Mouse (Mus musculus) heart, postnatal 36 days (tissue): ENCODE data around the gene Npas3. TPM values are rescaled to one million over a fixed set of nuclear protein-coding genes. Genes with fewer than 3 reads are reported as not detected.

Experiments
- DNase-seq, 2 experiments: peaks; one replicate each; pipeline ENCODE4 v3.0.0; 2021 to 2022
- intact Hi-C: fragments of 180-260 bp; cut with DNase I; formaldehyde crosslinking; loops from one replicate; pipeline ENCODE4 v1.15.1; 2025
- total RNA-seq, 2 experiments: library from RNA; stranded (reverse); gene quantifications; 2 replicates each; pipeline ENCODE4 v1.2.3; 2021

Npas3 gene
- total RNA-seq, 2 experiments from 2014 or later, result 0.79 to 0.83 TPM

DNA sequence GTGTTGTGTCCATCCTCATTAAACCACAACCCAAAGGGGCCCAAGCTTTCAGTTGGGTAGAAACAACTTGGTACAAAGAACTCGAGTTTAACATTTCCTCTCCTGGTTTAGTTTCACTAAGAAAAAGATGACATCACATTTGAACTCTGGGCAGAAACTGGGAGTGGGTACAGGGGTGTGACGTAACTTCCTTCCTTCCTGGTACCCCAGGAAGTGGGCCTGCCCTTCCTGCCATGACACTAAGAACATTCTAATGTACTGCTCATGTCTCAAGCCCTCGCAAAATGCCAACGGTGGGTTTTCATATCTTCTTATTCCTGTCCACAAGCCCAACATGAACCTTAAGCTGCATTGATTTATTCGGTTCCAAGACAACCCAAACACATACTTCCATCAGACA is 715.1 kb downstream of the Npas3 start:
- intact Hi-C loops, result no loop called here
- no peak for DNase-seq

DNA sequence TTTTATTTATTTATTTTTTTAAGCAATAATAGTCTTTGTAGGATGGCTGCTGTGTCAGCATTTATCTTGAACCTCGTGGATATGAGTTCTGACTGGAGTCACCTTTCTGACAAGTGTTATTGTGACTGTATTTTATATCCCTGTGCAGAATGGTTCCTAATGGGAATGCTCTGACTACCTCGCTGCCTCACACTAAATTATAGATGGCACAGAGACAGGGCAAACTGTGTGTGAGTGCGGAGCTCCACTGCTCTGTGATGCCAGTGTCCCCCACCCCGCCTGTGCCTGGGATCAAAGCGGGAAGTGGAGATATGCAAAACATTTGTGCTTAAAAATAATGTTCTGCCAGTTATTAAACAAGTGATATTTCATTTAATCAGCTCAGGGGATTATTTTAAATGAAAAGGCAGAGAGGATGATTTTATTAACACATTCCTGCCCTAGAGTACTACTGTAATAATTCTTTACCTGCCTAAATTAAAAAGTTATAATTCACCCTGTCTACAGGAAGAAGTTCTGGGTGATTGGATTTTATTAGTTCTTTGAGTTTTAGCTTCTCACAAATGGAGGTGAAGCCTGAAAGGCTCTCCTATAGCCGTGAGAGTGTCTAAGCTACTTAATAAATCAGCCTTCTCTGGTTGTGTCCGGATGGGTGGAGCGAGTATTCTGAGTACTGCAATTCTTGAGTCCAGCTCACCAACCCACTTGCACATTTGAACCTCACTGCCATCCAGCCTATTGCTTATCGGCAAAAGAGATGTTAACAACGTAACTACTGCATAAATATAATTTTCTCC is 721.1 kb downstream of the Npas3 start:
- intact Hi-C loops, result no loop called here
- DNase-seq, result no peak

GRCm38 (mm10) chr12:53970721-53971120 is 722.2 kb downstream of the Npas3 start:
- no peak for DNase-seq
- intact Hi-C loops, result no loop called here

- no peak for DNase-seq
- intact Hi-C loops, result no loop called here
Observed at GRCm38 (mm10) chr12:53973414-53973813, 724.9 kb downstream of the Npas3 start.

DNA sequence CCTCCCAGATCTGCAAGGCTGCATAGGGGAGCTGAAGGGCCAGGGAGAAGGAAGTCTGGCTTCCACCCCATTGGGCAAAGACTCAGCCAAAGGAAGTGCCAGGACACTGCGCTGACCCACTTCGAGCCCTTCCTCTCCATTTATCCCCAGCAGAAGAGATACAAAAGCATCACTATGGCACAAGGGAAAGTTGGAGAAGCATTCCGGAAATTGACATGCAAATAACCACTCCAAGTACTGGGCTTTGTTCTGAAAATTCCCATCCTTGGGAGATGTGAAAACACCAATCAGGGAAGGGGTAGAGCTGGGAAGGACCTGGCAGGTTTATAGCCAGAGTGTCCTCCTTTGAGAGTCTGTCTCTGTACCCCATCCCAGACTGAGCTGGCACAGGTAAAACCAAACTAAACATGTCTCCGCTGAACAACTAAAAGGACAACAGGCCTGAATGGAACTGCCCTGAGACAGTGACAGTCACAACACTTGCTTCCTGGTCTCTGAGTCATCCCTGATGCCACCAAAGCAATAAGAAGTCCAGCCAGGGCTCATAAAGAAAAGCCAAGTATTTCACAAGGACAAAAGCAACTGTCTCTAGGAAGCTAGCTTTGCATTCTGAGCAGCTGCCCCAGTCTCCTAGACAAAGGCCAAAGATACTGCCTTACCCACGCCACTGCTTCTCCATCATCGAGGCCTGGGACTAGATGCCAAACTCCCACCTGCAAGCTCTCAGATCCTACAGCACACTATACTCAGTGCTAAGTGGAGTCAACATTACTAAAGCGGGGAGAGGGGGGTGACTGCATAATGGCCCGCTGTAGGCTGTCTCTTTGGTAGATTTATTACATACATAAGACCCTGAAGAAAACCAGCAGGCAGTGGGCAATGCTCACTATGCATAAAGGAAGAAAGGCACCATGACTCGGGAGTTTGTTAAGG is 733.4 kb downstream of the Npas3 start:
- no peak for DNase-seq
- intact Hi-C loops, result no loop called here

DNA sequence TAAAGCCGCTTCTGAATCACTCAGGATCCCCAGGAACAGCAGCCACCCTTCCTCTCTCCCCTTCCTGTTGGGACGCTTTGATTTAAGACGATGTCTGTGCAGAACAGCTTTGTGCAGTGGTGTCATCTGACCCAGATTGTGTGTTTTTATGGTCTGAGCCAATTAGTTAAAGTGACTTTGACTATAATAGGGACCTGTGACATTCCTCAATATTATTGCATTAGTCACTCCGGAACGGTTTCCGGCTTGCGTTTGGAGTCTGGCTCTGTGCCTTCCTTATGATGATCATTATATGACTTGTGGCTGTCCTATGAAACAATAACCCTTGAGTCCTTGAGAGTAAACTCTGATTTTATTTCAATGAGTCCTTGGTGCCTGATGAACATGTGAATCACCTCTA is 735.5 kb downstream of the Npas3 start:
- DNase-seq, result no peak
- intact Hi-C loops, result no loop called here

GRCm38 (mm10) chr12:53985851-53986842 is 737.7 kb downstream of the Npas3 start:
- intact Hi-C loops, result no loop called here
- DNase-seq, result no peak

- DNase-seq, result peak in 1 of 2 experiments; percentile 11
- intact Hi-C loops, result loop anchor here (5.0 kb wide), 1 partner anchor 70 kb away; no protein-coding TSS in a partner anchor
Observed at GRCm38 (mm10) chr12:53992411-53992810, 743.9 kb downstream of the Npas3 start.

DNA sequence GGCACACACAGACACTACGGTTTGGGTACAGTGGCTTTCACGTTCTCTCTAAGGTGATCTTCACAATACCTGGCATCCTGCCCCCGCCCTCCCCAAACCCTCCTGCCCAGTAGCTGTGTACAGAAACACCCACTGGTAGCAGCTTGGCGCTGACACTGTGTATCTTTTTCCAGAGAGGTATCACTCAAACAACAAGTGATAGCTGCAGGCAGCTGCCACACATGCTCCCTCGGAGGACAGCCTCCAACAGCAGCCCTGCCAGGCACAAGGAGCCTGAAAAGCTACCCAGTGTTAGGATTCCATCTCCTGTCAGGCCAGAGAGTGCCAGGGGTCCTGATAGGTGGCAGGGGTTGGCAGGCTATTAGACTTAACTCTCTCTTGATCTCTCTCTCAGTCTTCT is 747.2 kb downstream of the Npas3 start:
- intact Hi-C loops, result no loop called here
- peak; percentile 16 to 22 for DNase-seq

DNA sequence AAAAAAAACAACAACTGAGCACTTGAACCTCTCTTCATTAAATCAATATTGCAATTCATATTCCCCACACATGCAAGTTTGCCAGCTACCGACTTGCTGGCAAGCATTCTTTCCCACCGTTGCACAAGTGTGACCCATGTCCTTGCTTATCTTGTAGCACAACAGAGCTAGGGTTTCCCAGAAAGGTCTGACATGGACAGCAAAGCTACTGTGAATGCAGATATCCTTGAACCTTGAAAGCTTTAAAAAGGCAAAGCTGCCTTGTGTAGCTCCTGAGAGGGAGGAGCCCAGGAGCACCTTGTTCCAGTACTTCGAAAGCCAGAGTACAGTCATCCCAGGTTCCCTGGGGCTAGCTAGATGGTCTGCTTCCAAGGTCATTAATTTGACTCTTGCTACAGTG is 748.7 kb downstream of the Npas3 start:
- no peak for DNase-seq
- intact Hi-C loops, result no loop called here

DNA sequence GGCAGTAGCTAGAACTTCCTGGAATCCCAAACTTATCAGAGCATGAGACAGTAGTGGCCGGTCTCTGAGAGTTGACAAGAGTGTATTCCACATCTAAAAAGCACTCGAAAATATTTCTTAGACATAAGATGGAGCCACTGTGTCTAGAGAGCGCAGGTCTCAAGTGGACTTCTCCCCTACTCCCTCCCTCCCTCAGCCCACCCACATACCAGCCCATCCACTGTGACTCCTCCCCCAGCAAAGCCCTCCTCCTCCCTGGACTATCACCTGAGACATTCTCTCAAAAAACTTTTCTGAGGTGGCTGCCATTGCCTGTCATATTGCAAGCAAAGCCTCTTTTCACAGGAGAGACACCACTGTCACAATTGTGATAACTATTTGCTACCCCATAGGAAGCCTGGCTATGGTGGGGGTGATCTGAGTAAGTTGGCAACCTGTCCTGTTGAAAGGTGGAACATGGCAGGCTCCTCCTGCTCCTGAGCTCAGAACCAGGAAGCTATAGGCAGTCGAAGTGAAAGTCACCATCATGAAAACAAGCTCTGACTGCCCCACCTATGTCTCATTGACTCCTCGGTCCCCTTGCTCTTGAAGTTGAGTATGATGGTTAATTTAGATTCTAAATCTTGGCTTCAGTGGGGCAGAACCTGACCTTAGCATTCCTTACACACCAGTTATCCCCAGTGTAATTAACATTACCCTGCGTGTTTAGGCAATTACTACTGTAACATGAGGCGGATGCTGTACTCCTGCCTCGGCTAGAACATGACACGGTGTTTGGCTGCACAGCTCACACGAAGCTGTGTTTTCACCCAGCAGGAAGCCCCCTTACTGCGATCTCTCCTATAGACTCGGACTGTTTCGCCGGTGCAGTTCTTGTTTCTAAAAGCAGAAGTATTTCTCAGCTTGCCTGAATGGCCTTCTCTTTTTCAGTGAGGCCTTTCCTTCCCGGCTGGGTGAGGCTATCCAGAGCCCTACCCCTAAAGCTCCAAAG is 751.5 kb downstream of the Npas3 start:
- intact Hi-C loops, result no loop called here
- DNase-seq, result no peak

- no peak for DNase-seq
- intact Hi-C loops, result no loop called here
Observed at GRCm38 (mm10) chr12:54002496-54002895, 754.0 kb downstream of the Npas3 start.

DNA sequence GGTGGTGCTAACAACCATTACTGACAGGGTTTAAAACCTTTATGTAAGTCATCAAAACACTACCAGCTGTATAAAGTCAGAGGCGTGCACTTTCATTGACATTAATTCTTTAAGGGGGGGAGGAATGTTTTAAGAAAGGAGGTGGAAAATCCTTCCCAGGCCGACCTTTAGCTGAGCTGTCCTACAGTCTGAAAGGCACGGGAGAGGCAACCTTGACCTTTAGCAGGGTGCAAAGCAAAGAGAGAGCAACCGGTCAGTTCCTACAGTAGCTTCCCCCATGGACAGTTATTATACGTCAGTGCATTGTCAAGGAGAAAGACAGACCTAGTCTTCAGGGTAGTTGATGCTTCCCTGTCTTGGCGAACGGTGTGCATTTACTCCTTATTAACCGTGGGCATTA is 756.1 kb downstream of the Npas3 start:
- intact Hi-C loops, result no loop called here
- no peak for DNase-seq

DNA sequence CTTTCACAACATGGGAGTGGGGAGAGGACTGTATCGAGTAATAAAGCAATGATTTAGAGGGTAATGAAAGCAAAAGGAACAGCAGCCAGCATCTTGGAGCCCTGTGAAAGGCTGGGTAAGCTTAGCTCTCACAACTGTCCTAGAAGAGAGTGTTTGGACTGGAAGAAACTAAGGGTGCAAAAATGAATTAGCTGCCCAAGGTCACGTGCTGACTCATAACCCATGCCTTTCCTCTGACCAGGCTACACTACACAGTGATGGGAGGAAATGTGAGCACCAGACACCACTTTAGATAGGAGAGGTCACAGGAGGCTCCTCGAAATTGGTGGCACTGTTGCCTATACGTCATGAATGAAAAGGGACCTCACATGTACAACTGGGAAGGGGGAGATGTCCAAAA is 757.1 kb downstream of the Npas3 start:
- intact Hi-C loops, result no loop called here
- no peak for DNase-seq

DNA sequence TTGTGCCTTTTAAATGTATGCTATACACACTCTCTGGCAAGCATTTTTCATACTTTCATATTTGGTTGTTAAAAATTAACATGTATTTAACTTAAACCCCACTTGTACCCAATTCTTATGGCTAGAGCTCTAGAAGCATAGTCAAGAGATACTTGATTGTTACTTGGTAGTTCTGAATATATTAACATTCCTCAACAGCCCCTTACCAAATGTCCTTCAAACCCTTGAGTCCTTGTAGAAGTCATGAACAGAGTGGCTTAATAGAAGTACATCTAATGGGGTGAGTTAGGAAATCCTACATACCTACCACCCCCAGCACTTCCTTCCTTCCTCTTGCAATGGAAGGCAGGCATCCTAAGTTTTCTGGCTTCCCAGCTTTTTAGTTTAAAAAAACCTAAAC is 766.8 kb downstream of the Npas3 start:
- no peak for DNase-seq
- intact Hi-C loops, result no loop called here

DNA sequence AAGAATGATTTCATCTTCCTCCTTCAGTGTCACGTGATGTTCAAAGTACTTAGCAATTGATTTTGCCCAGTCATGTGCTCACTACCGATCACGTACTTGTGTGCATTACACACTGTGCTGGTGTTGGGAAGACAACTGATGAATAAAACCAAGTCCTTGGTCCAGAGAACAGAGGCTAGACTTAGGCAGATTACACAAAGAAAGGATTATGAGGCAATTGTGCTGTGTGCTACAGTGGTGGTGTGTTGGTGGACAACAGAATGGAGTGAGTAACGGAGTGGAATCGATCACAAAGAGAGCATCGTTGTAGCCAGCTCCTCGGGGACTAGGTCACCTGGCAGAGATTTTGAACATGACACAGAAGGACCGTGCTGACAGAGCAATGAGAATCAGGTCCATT is 769.5 kb downstream of the Npas3 start:
- no peak for DNase-seq
- intact Hi-C loops, result no loop called here

DNA sequence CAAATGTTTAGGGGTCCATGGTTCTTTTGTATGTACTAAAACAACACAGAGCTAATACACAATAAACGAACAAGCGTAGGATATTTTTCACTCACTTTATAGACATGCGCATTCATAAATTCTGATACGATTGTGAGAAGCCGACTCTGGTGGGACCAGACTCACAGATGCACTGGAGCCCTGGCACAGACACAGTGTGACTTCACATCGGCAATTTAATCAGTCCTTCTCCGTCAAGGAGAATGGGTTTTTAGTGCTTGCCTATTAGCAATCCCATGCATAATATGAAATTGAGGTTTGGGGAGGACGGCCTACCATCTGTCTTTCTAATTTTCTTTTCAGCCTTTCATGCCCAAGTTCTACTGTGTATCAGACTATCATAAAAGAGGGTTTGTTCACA is 771.5 kb downstream of the Npas3 start:
- DNase-seq, result no peak

GRCm38 (mm10) chr12:54034666-54035346 is 786.3 kb downstream of the Npas3 start:
- intact Hi-C loops, result no loop called here
- no peak for DNase-seq

More for the DNA sequence above, 771.5 kb downstream of the Npas3 start:
- intact Hi-C loops, result no loop called here

- no peak for DNase-seq
Observed at GRCm38 (mm10) chr12:54037602-54038001, 789.1 kb downstream of the Npas3 start.

More at GRCm38 (mm10) chr12:54037602-54038001, 789.1 kb downstream of the Npas3 start:
- intact Hi-C loops, result no loop called here
